Mouse (Mus musculus): Measurements from ENCODE around the gene Lamb1. TPM values are rescaled to one million over a fixed set of nuclear protein-coding genes. Genes with fewer than 3 reads are reported as not detected.

The Lamb1 gene
- polyA plus RNA-seq, 2 experiments, result 67.2 to 76.6 TPM

DNA sequence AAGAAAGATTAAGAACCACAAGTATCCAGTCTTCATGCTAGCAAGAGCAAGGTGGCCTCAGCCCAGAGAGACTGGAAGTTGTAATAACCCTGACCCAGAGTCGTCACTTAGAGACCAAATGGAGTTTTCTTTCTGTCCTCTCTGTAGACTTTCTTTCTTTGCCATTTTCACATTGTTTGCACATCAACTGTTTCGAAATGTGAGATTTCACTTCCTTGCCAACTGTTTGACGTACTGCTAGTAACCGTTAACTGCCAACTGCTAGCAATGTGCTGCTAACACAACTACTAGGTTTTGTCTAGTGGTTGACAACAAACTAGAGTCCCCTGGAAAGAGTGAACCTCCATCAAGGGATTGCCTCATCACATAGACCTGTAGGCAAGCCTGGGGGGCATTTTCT lies 18.1 kb downstream of the Lamb1 start:
- Histone ChIP-seq H3K36me3 (ENCODE audit: control insufficient read depth, insufficient read depth, low read length) (peaks cover 81% of the 10 kb centered on the region), H3K27ac (replicated peaks; ENCODE audit: low read depth, low read length) (no peak overlapping the region), H3K9me3 (ENCODE audit: control insufficient read depth, low read length) (no peaks in the 10 kb centered on the region), H3K4me2 (replicated peaks; ENCODE audit: low read depth, low read length, severe bottlenecking) (no peak overlapping the region), H3K4me1 (ENCODE audit: control insufficient read depth, insufficient read depth, low read length) (no peaks in the 10 kb centered on the region), H3K27me3 (ENCODE audit: control insufficient read depth, insufficient read depth, low read length) (no peaks in the 10 kb centered on the region), H3K4me3 (replicated peaks; ENCODE audit: low read length) (no peak overlapping the region), H3K9ac (ENCODE audit: low read depth, low read length, severe bottlenecking) (no peak overlapping the region)
- no peak for DNase-seq (ENCODE audit: low spot score)
- 86% methylated on average over 4 of the region's 4 CpGs for WGBS
- TF ChIP-seq POLR2A (IDR thresholded peaks at IDR 0.05; ENCODE audit: borderline replicate concordance, extremely low read depth, insufficient read depth, insufficient read length), result no peak
- ATAC-seq (ENCODE audit: low FRiP score, low read depth), result no peak

DNA sequence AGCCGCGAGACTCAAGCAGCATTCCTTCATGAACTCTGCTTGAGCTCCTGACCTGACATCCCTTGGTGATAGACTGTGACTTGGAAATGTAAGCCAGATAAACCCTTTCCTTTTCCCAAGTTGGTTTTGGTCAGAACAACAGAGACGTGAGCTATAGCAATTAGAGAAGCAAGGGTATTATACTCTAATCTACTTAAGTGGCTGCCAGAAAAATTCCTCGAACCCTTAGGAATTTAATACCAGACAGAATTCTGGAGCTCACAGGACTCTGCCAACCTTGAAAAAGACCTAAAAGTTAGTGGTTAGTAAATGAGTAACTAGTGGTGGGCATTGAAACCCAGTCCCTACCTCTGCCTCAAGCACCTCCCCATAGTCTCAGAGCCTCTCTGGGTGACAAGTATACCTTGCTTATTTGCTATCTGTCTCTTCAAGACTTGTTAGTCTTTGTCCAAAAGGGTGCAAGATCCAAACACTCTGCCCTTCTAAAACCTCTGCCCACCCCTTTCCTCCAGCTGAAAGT lies 18.6 kb downstream of the Lamb1 start:
- no peaks in the 10 kb centered on the region for H3K9me3 ChIP-seq (ENCODE audit: control insufficient read depth, low read length)
- no peak overlapping the region for H3K4me3 ChIP-seq (replicated peaks; ENCODE audit: low read length)
- H3K4me2 ChIP-seq (replicated peaks; ENCODE audit: low read depth, low read length, severe bottlenecking), result no peak overlapping the region
- H3K36me3 ChIP-seq (ENCODE audit: control insufficient read depth, insufficient read depth, low read length), result peaks cover 81% of the 10 kb centered on the region
- TF ChIP-seq POLR2A (IDR thresholded peaks at IDR 0.05; ENCODE audit: borderline replicate concordance, extremely low read depth, insufficient read depth, insufficient read length), result no peak
- H3K4me1 ChIP-seq (ENCODE audit: control insufficient read depth, insufficient read depth, low read length), result no peaks in the 10 kb centered on the region
- no peaks in the 10 kb centered on the region for H3K27me3 ChIP-seq (ENCODE audit: control insufficient read depth, insufficient read depth, low read length)
- DNase-seq (ENCODE audit: low spot score), result no peak
- H3K27ac ChIP-seq (replicated peaks; ENCODE audit: low read depth, low read length), result no peak overlapping the region
- no peak overlapping the region for H3K9ac ChIP-seq (ENCODE audit: low read depth, low read length, severe bottlenecking)
- ATAC-seq (ENCODE audit: low FRiP score, low read depth), result no peak
- WGBS, result 72% methylated on average over 4 of the region's 4 CpGs

DNA sequence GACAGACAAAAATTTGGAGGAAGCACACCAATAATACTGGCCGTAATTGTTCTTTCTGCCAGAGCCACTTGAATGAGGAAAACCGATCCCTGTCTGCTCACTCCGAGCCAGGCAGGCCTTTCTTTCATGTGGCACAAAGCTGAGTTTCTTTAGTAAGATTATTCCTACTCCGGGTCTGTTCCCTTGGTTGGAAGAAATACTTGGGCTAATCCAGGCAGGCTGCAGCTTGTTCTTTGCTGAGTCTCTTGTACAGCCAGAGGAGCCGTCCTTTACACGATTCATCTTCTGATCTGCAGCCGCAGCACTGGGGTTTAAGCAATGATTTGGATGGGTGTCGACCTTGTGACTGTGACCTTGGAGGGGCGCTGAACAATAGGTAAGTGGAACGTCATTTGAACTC lies 24.0 kb downstream of the Lamb1 start:
- ATAC-seq (ENCODE audit: low FRiP score, low read depth), result no peak
- no peak overlapping the region for H3K27ac ChIP-seq (replicated peaks; ENCODE audit: low read depth, low read length)

DNA sequence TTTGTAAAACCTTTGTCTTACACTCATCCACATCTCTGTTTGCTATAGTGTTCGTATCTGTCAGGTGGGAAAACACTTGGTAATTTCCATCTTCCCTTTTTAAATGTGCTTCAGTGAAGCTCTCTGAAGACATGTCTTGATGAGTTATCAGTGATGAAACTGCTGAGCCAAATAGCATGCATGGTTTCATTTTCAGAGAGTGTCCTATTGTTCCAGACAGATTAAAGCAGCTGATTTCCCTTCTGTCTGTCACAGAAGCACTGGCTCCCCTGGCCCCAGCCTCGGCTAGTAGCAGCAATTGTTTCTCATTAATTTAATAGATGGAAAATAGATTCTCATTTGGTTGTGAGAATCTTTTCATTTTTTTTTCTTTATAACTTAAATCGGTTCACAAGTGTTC lies 25.9 kb downstream of the Lamb1 start:
- no peak for TF ChIP-seq POLR2A (IDR thresholded peaks at IDR 0.05; ENCODE audit: borderline replicate concordance, extremely low read depth, insufficient read depth, insufficient read length)
- no peak overlapping the region for H3K4me2 ChIP-seq (replicated peaks; ENCODE audit: low read depth, low read length, severe bottlenecking)
- 82% methylated on average over 3 of the region's 3 CpGs for WGBS
- H3K36me3 ChIP-seq (ENCODE audit: control insufficient read depth, insufficient read depth, low read length), result peaks cover 62% of the 10 kb centered on the region
- H3K27me3 ChIP-seq (ENCODE audit: control insufficient read depth, insufficient read depth, low read length), result no peaks in the 10 kb centered on the region
- no peak overlapping the region for H3K27ac ChIP-seq (replicated peaks; ENCODE audit: low read depth, low read length)
- ATAC-seq (ENCODE audit: low FRiP score, low read depth) (no peak), DNase-seq (ENCODE audit: low spot score) (no peak)
- H3K9ac ChIP-seq (ENCODE audit: low read depth, low read length, severe bottlenecking), result no peak overlapping the region
- no peaks in the 10 kb centered on the region for H3K9me3 ChIP-seq (ENCODE audit: control insufficient read depth, low read length)
- H3K4me3 ChIP-seq (replicated peaks; ENCODE audit: low read length), result no peak overlapping the region
- peaks cover 21% of the 10 kb centered on the region for H3K4me1 ChIP-seq (ENCODE audit: control insufficient read depth, insufficient read depth, low read length)

More for the DNA sequence above, 24.0 kb downstream of the Lamb1 start:
- no peak for TF ChIP-seq POLR2A (IDR thresholded peaks at IDR 0.05; ENCODE audit: borderline replicate concordance, extremely low read depth, insufficient read depth, insufficient read length)
- WGBS, result 88% methylated on average over 10 of the region's 10 CpGs
- Histone ChIP-seq H3K4me3 (replicated peaks; ENCODE audit: low read length) (no peak overlapping the region), H3K4me2 (replicated peaks; ENCODE audit: low read depth, low read length, severe bottlenecking) (no peak overlapping the region), H3K4me1 (ENCODE audit: control insufficient read depth, insufficient read depth, low read length) (peaks cover 5% of the 10 kb centered on the region; the same call in 1 of the 2 replicates), H3K9me3 (ENCODE audit: control insufficient read depth, low read length) (no peaks in the 10 kb centered on the region), H3K9ac (ENCODE audit: low read depth, low read length, severe bottlenecking) (no peak overlapping the region), H3K36me3 (ENCODE audit: control insufficient read depth, insufficient read depth, low read length) (peaks cover 77% of the 10 kb centered on the region), H3K27me3 (ENCODE audit: control insufficient read depth, insufficient read depth, low read length) (no peaks in the 10 kb centered on the region)
- DNase-seq (ENCODE audit: low spot score), result no peak

DNA sequence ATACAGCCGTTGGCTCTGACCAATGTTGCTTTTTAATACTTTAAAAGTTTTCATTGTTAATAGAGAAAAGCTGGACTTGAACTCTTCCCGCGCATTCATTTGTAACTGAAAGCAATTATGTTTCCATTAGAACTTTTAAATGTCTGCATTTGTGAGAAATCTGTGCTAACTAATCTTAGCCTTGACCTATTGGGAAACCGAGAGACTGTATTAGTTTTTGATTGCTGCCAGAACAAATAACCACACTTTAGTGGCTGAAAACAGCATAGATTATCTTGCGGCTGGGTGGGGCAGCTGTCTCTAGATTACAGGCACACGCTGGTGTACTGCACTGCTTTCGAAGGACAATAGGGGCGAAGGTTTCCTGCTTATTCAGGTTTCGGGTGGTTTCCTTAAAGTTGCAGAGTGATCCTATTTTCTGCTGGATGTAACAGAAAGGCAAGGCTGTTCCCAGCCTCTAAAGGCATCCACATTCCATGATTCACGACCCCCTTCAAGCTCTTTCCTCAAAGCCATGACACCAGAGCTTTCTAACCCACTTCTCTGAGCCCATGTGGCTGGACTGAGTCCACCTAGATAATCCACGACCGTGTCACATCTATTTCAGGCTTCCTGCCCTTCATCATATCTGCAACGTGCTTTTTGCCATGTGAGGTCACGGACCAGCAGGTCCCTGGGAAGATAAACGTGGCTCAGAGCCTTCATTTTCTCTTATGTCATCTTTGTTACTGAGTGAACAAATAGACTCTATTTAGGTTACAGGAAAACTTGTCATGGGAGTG lies 28.5 kb downstream of the Lamb1 start:
- DNase-seq (ENCODE audit: low spot score) (no peak), ATAC-seq (ENCODE audit: low FRiP score, low read depth) (no peak)
- H3K9ac ChIP-seq (ENCODE audit: low read depth, low read length, severe bottlenecking), result no peak overlapping the region
- H3K4me3 ChIP-seq (replicated peaks; ENCODE audit: low read length), result no peak overlapping the region
- no peak overlapping the region for H3K4me2 ChIP-seq (replicated peaks; ENCODE audit: low read depth, low read length, severe bottlenecking)
- no peaks in the 10 kb centered on the region for H3K27me3 ChIP-seq (ENCODE audit: control insufficient read depth, insufficient read depth, low read length)
- no peak overlapping the region for H3K27ac ChIP-seq (replicated peaks; ENCODE audit: low read depth, low read length)
- 69% methylated on average over 15 of the region's 15 CpGs for WGBS
- no peak for TF ChIP-seq POLR2A (IDR thresholded peaks at IDR 0.05; ENCODE audit: borderline replicate concordance, extremely low read depth, insufficient read depth, insufficient read length)
- peaks cover 52% of the 10 kb centered on the region for H3K36me3 ChIP-seq (ENCODE audit: control insufficient read depth, insufficient read depth, low read length)
- no peaks in the 10 kb centered on the region for H3K9me3 ChIP-seq (ENCODE audit: control insufficient read depth, low read length)
- H3K4me1 ChIP-seq (ENCODE audit: control insufficient read depth, insufficient read depth, low read length), result peaks cover 24% of the 10 kb centered on the region
